Mouse (Mus musculus): Measurements from ENCODE around the gene Olfr305. TPM values are rescaled to one million over a fixed set of nuclear protein-coding genes. Genes with fewer than 3 reads are reported as not detected.
"Not testable (repeated sequence)": the region's sequence is repeated elsewhere in the genome, so short reads cannot be mapped to it uniquely, and the experiment has no call there.

The Olfr305 gene
- not detected in 2 replicates for polyA plus RNA-seq (2015; fragmentation: Nextera tagmentation; extraction: Ambion mirVana)

- H3K4me3 ChIP-seq (replicated peaks), result no peak within 1 kb of the TSS
- no peak within 1 kb of the TSS for H3K9ac ChIP-seq
- no peaks in the 10 kb centered on the region for H3K4me1 ChIP-seq (replicated peaks)
- ATAC-seq (ENCODE audit: low read depth) (no peak), DNase-seq (no peak)
- H3K9me3 ChIP-seq (replicated peaks), result no peaks in the 10 kb centered on the region
- no peaks in the 10 kb centered on the region for H3K27me3 ChIP-seq
- no peak within 1 kb of the TSS for H3K4me2 ChIP-seq
- H3K27ac ChIP-seq, result no peak within 1 kb of the TSS
- no peaks in the 10 kb centered on the region for H3K36me3 ChIP-seq
- 44% methylated on average over 1 of the region's 1 CpGs for WGBS (ENCODE audit: insufficient replicate concordance)
Observed at GRCm38 (mm10) chr7:86366828-86367227, at the start of gene Olfr305. Olfr305 (minus strand) TSS chr7:86366928.

- H3K4me2 ChIP-seq, result no peak within 1 kb of the TSS
- ATAC-seq (ENCODE audit: low read depth) (no peak), DNase-seq (no peak)
- H3K9me3 ChIP-seq (replicated peaks), result no peaks in the 10 kb centered on the region
- WGBS (ENCODE audit: insufficient replicate concordance), result 55% methylated on average over 2 of the region's 2 CpGs
- no peak within 1 kb of the TSS for H3K4me3 ChIP-seq (replicated peaks)
- H3K27me3 ChIP-seq, result no peaks in the 10 kb centered on the region
- H3K9ac ChIP-seq, result no peak within 1 kb of the TSS
- no peaks in the 10 kb centered on the region for H3K4me1 ChIP-seq (replicated peaks)
- H3K36me3 ChIP-seq, result no peaks in the 10 kb centered on the region
- H3K27ac ChIP-seq, result no peak within 1 kb of the TSS
Observed at GRCm38 (mm10) chr7:86403546-86403945, 36.8 kb upstream of the Olfr305 start, which contains the start of gene Olfr301. Olfr301 (plus strand) TSS chr7:86403846.

DNA sequence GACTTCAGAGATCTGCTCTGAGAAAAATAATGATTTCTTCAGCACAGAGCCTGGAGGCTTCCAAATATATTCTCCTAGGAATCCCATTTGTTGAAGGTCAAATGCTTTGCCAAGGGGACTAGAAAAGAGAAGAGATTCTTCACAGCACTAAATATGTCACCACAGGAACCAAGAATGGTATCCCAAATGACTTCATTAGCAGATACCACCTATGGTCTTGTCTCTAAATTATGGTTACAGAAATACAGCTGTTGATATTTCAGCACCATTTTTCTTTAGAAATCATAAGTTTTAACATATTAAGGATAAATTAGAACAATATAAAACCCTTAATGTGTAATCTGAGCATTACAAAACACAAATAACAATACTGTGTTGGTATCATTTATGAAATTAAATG is 31.0 kb upstream of the Olfr305 start, which contains the start of gene Olfr303:
Gene Olfr303, minus strand, starts transcription at position 101 of the 400 bp plus-strand sequence.
- Histone ChIP-seq H3K9me3 (replicated peaks) (no peaks in the 10 kb centered on the region), H3K9ac (no peak within 1 kb of the TSS), H3K27me3 (no peaks in the 10 kb centered on the region), H3K4me3 (replicated peaks) (no peak within 1 kb of the TSS), H3K36me3 (no peaks in the 10 kb centered on the region), H3K4me2 (no peak within 1 kb of the TSS), H3K27ac (no peak within 1 kb of the TSS), H3K4me1 (replicated peaks) (no peaks in the 10 kb centered on the region)
- ATAC-seq (ENCODE audit: low read depth) (no peak), DNase-seq (no peak)

GRCm38 (mm10) chr7:86386558-86386957 is 19.8 kb upstream of the Olfr305 start, which contains the start of gene Olfr304:
Olfr304 (minus strand) TSS chr7:86386658.
- H3K9me3 ChIP-seq (replicated peaks), result no peaks in the 10 kb centered on the region
- ATAC-seq (ENCODE audit: low read depth), result no peak

GRCm38 (mm10) chr7:86385769-86386168 is 19.0 kb upstream of the Olfr305 start:
- WGBS (ENCODE audit: insufficient replicate concordance), result 53% methylated on average over 3 of the region's 3 CpGs
- no peaks in the 10 kb centered on the region for H3K36me3 ChIP-seq

More at GRCm38 (mm10) chr7:86386558-86386957, 19.8 kb upstream of the Olfr305 start, which contains the start of gene Olfr304:
- H3K4me1 ChIP-seq (replicated peaks), result no peaks in the 10 kb centered on the region
- no peaks in the 10 kb centered on the region for H3K36me3 ChIP-seq
- no peak within 1 kb of the TSS for H3K4me3 ChIP-seq (replicated peaks)
- H3K27me3 ChIP-seq, result no peaks in the 10 kb centered on the region
- no peak for DNase-seq
- no peak within 1 kb of the TSS for H3K4me2 ChIP-seq
- no peak within 1 kb of the TSS for H3K27ac ChIP-seq
- 38% methylated on average over 1 of the region's 1 CpGs for WGBS (ENCODE audit: insufficient replicate concordance)
- H3K9ac ChIP-seq, result no peak within 1 kb of the TSS

GRCm38 (mm10) chr7:86346296-86346695 is 20.4 kb downstream of the Olfr305 start:
- 75% methylated on average over 9 of the region's 9 CpGs for WGBS (ENCODE audit: insufficient replicate concordance)

More at GRCm38 (mm10) chr7:86385769-86386168, 19.0 kb upstream of the Olfr305 start:
- H3K9ac ChIP-seq, result no peak overlapping the region
- no peak overlapping the region for H3K27ac ChIP-seq
- H3K9me3 ChIP-seq (replicated peaks), result no peaks in the 10 kb centered on the region
- H3K4me3 ChIP-seq (replicated peaks), result no peak overlapping the region
- DNase-seq (no peak), ATAC-seq (ENCODE audit: low read depth) (no peak)
- H3K27me3 ChIP-seq, result no peaks in the 10 kb centered on the region
- H3K4me1 ChIP-seq (replicated peaks), result no peaks in the 10 kb centered on the region
- H3K4me2 ChIP-seq, result no peak overlapping the region

DNA sequence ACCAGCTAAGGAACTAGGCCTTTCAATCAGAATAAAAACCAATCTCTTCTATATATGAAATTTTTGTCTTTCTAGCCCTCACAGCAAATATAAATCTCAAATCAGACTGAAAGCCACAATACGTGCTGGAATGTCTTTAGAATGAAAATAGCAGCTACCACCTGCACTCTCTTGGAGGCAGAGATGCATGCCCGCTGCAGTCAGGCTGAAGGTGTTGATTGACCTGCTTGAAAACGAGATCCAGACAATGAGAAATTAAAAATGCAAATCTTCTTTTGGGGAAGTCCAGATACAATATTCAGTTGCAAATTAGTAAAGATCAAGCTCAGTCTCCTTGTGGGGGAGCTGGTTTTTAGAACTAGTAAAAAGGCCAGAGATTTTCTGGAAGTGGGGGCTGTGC is 22.5 kb downstream of the Olfr305 start:
- no peaks in the 10 kb centered on the region for H3K36me3 ChIP-seq
- H3K27ac ChIP-seq, result no peak overlapping the region
- WGBS (ENCODE audit: insufficient replicate concordance), result 47% methylated on average over 3 of the region's 3 CpGs
- ATAC-seq (ENCODE audit: low read depth) (no peak), DNase-seq (no peak)
- no peaks in the 10 kb centered on the region for H3K27me3 ChIP-seq
- H3K9ac ChIP-seq, result no peak overlapping the region
- no peak overlapping the region for H3K4me3 ChIP-seq (replicated peaks)
- H3K9me3 ChIP-seq (replicated peaks), result no peaks in the 10 kb centered on the region
- no peak overlapping the region for H3K4me2 ChIP-seq
- no peaks in the 10 kb centered on the region for H3K4me1 ChIP-seq (replicated peaks)

More at GRCm38 (mm10) chr7:86346296-86346695, 20.4 kb downstream of the Olfr305 start:
- not testable (repeated sequence) for ATAC-seq (ENCODE audit: low read depth); H3K9ac ChIP-seq; H3K4me2 ChIP-seq; DNase-seq; H3K36me3 ChIP-seq; H3K27ac ChIP-seq; H3K27me3 ChIP-seq; H3K4me1 ChIP-seq (replicated peaks); H3K9me3 ChIP-seq (replicated peaks); H3K4me3 ChIP-seq (replicated peaks)

- Histone ChIP-seq H3K36me3 (no peaks in the 10 kb centered on the region), H3K27me3 (no peaks in the 10 kb centered on the region), H3K4me3 (replicated peaks) (no peak overlapping the region), H3K27ac (no peak overlapping the region), H3K4me1 (replicated peaks) (no peaks in the 10 kb centered on the region), H3K9me3 (replicated peaks) (no peaks in the 10 kb centered on the region), H3K4me2 (no peak overlapping the region), H3K9ac (no peak overlapping the region)
- no peak for DNase-seq
- WGBS (ENCODE audit: insufficient replicate concordance), result 63% methylated on average over 14 of the region's 14 CpGs
- ATAC-seq (ENCODE audit: low read depth), result no peak
Observed at GRCm38 (mm10) chr7:86342881-86343565, 23.7 kb downstream of the Olfr305 start.

DNA sequence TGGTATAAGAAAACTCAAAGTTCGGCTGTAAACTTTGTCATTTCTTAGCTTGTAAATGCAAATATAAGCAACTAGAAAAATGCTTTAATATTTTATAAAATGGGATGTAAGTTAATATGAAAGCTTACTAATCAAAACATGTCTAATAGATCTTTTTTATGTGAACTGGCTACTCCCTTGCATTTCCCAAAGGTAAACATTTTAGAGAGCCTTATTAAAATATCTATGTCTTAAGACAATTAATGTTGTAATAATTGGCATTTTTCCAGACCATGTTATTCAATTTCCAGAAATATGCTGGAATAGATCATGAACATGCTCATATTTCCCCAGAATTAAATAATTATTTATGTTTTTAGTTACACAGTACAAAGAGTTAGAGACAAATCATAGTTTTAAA is 29.2 kb downstream of the Olfr305 start, which contains the start of gene Olfr307:
Gene Olfr307, minus strand, starts transcription at position 101 of the 400 bp plus-strand sequence.
- no peak within 1 kb of the TSS for H3K9ac ChIP-seq
- no peak for ATAC-seq (ENCODE audit: low read depth)
- WGBS (ENCODE audit: insufficient replicate concordance), result 52% methylated on average over 1 of the region's 1 CpGs
- H3K36me3 ChIP-seq, result no peaks in the 10 kb centered on the region
- H3K4me2 ChIP-seq, result no peak within 1 kb of the TSS
- no peak within 1 kb of the TSS for H3K27ac ChIP-seq
- no peaks in the 10 kb centered on the region for H3K9me3 ChIP-seq (replicated peaks)
- no peak within 1 kb of the TSS for H3K4me3 ChIP-seq (replicated peaks)
- no peaks in the 10 kb centered on the region for H3K4me1 ChIP-seq (replicated peaks)
- H3K27me3 ChIP-seq, result no peaks in the 10 kb centered on the region
- no peak for DNase-seq

DNA sequence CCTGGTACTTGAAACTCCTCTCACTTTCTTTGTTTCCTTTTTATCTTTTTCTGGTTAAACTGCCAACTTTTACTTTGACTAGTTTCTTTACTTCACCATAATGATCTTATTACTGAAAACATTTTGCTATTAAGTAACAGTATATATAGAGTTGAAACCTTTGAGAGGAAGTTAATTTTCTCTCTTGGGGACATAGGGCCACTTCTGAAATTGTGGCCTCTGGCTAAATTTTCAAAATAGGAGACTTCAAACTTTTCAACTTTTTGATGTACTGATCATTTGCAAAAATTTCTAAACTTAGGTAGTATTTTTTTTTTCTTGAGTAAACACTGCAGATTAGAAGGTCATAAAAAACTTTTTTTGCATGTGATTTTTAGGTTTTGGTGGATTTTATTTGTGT is 41.2 kb downstream of the Olfr305 start, which contains the start of gene Olfr308:
Gene Olfr308, minus strand, starts transcription at position 101 of the 400 bp plus-strand sequence.
- ATAC-seq (ENCODE audit: low read depth), result no peak
- no peak for DNase-seq
- Histone ChIP-seq H3K4me1 (replicated peaks) (no peaks in the 10 kb centered on the region), H3K36me3 (no peaks in the 10 kb centered on the region), H3K4me2 (no peak within 1 kb of the TSS), H3K9ac (no peak within 1 kb of the TSS), H3K27ac (no peak within 1 kb of the TSS), H3K4me3 (replicated peaks) (no peak within 1 kb of the TSS), H3K9me3 (replicated peaks) (no peaks in the 10 kb centered on the region), H3K27me3 (no peaks in the 10 kb centered on the region)

DNA sequence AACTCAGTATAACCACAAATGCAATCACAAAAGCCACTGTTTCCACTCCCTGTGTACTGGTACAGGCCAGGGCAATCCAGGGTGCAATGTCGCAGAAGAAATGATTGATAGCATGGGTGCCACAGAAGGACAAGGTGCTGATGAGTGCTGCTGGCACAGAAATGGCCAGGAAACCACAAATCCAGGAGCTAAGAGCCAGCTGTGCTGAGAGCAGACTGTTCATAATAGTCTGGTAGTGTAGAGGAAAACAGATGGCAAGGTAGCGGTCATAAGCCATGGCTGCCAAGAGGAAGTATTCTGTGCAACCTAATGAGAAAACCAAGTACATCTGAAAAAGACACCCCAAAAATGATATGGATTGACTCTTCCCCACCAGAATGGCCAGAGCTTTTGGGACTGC is 45.4 kb downstream of the Olfr305 start:
- Histone ChIP-seq H3K4me2 (no peak overlapping the region), H3K36me3 (no peaks in the 10 kb centered on the region), H3K9me3 (replicated peaks) (no peaks in the 10 kb centered on the region), H3K9ac (no peak overlapping the region), H3K4me3 (replicated peaks) (no peak overlapping the region), H3K4me1 (replicated peaks) (no peaks in the 10 kb centered on the region), H3K27me3 (no peaks in the 10 kb centered on the region), H3K27ac (no peak overlapping the region)
- ATAC-seq (ENCODE audit: low read depth), result no peak
- WGBS (ENCODE audit: insufficient replicate concordance), result 66% methylated on average over 2 of the region's 2 CpGs
- no peak for DNase-seq

GRCm38 (mm10) chr7:86313608-86314007 is 53.1 kb downstream of the Olfr305 start, which contains the start of gene Olfr309:
Olfr309 (minus strand) TSS chr7:86313708.
- Histone ChIP-seq H3K36me3 (no peaks in the 10 kb centered on the region), H3K27ac (no peak within 1 kb of the TSS), H3K4me3 (replicated peaks) (no peak within 1 kb of the TSS), H3K9ac (no peak within 1 kb of the TSS), H3K4me1 (replicated peaks) (no peaks in the 10 kb centered on the region), H3K9me3 (replicated peaks) (no peaks in the 10 kb centered on the region), H3K4me2 (no peak within 1 kb of the TSS), H3K27me3 (no peaks in the 10 kb centered on the region)
- no peak for ATAC-seq (ENCODE audit: low read depth)
- no peak for DNase-seq
- WGBS (ENCODE audit: insufficient replicate concordance), result 54% methylated on average over 2 of the region's 2 CpGs

All from liver, embryonic 13.5 days (tissue).